Mouse (Mus musculus) adipose tissue, adult 10 weeks (tissue): Measurements from ENCODE around the gene Pds5a. TPM values are rescaled to one million over a fixed set of nuclear protein-coding genes. Genes with fewer than 3 reads are reported as not detected.

ENCODE experiments used
- polyA plus RNA-seq: library from polyadenylated mRNA; stranded (reverse); fragments of 350-450 nt; fragmentation: Illumina TruSeq; extraction: RNeasy Lipid Tissue Mini Kit (QIAGEN cat#74804); gene quantifications from one replicate; pipeline ENCODE4 v1.2.3, GENCODE M21; 2014; ENCODE audit warnings: low read depth, low replicate concordance

Gene Pds5a
- polyA plus RNA-seq: 49.1 TPM

DNA sequence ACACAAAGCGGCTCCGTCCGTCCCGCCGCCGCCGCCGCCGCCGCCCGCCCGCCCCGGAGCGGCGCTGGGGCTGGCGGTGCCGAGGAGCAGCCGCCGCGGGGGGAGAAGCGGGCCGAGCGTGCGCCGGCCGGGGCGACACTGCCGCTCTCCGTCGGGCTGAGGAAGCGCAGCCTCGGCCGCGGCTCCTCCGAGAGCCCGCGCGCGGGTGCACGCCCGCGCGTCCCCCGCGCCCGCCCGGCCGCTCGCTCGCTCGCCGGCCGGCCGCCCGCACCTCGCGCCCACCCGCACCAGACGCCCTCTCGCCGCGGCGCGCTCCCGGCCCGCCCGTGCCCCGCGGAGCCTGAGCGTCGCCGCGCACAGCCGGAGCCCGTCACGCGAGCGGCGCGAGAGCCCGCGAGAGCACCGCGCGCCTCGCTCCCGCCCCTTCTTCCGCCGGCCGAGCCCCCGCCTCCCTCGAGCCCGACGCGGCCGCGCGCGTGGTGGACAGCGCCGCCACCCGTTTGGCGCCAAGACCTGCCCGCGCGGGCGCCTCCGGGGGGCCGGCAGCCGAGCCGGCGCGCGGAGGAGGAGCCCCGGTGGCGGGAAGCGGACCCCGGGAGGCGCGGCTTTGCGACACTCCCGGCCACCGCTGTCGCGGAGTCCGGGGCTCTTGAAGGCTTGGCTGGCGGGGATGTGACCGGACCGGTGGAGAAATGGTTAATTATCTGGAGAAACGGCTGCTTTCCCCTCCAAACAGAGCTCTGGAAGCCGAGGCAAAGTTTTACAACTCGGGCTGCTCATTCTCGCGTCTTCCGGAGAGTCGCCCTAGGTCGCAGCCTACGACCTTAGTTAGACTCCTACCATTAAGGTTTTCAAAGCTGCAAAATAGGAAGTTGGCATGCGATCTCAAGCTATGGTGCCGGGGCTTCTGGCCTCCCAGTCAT, at the start of gene Pds5a:
Gene Pds5a, minus strand, starts transcription at position 438 of the 923 bp plus-strand sequence.

Other genes with a start within 250 kb of the Pds5a start
- gene Gm43552, start 205.4 kb downstream of the Pds5a start, polyA plus RNA-seq: not detected
- gene Smim14, start 161.1 kb downstream of the Pds5a start, polyA plus RNA-seq: 202 TPM
- gene Ube2k, start 161.0 kb downstream of the Pds5a start, polyA plus RNA-seq: 62.6 TPM
- gene N4bp2, start 65.2 kb upstream of the Pds5a start, polyA plus RNA-seq: 8.0 TPM
- gene Rhoh, start 162.9 kb upstream of the Pds5a start, polyA plus RNA-seq: 0.65 TPM
- gene Chrna9, start 236.6 kb upstream of the Pds5a start, polyA plus RNA-seq: not detected